Mouse (Mus musculus) midbrain, embryonic 16.5 days (tissue): ENCODE results near the gene Jade1. TPM values are rescaled to one million over a fixed set of nuclear protein-coding genes. Genes with fewer than 3 reads are reported as not detected.

Source experiments
- ATAC-seq: fragments of 200-750 bp; cut with Nextera tagmentation; 2 replicates; pipeline ENCODE4 v1.8.0; 2017; ENCODE audit warnings: moderate TSS enrichment
- H3K27ac ChIP-seq: fragments of 300-500 bp; sonication (generic); 2 replicates; pipeline ENCODE4 v1.5.1; 2014; ENCODE audit warnings: mild to moderate bottlenecking, low read length, mixed read lengths
- H3K27me3 ChIP-seq: fragments of 300-500 bp; sonication (generic); 2 replicates; pipeline ENCODE4 v1.6.1; 2014; ENCODE audit warnings: low read depth, low read length, mixed read lengths; ENCODE audit not compliant: control insufficient read depth, insufficient read depth
- H3K36me3 ChIP-seq: fragments of 300-500 bp; sonication (generic); 2 replicates; pipeline ENCODE4 v1.6.1; 2014; ENCODE audit warnings: mild to moderate bottlenecking, low read length, moderate library complexity, mixed read lengths; ENCODE audit not compliant: control insufficient read depth, insufficient read depth
- H3K4me1 ChIP-seq: fragments of 300-500 bp; sonication (generic); 2 replicates; pipeline ENCODE4 v1.6.1; 2014; ENCODE audit warnings: mild to moderate bottlenecking, low read length, mixed read lengths; ENCODE audit not compliant: control insufficient read depth, insufficient read depth
- H3K4me2 ChIP-seq: fragments of 300-500 bp; sonication (generic); 2 replicates; pipeline ENCODE4 v1.6.1; 2014; ENCODE audit warnings: mild to moderate bottlenecking, low read length, mixed read lengths
- H3K4me3 ChIP-seq: fragments of 300-500 bp; sonication (generic); 2 replicates; pipeline ENCODE4 v1.5.1; 2014; ENCODE audit warnings: low read depth, mild to moderate bottlenecking, low read length, moderate library complexity, mixed read lengths
- H3K9ac ChIP-seq: fragments of 300-500 bp; sonication (generic); 2 replicates; pipeline ENCODE4 v1.6.1; 2014; ENCODE audit warnings: low read depth, low read length, mixed read lengths
- H3K9me3 ChIP-seq: fragments of 300-500 bp; sonication (generic); replicated peaks from 2 replicates; pipeline ENCODE4 v1.6.1; 2014; ENCODE audit warnings: mild to moderate bottlenecking, low read length, mixed read lengths; ENCODE audit not compliant: control insufficient read depth, poor library complexity, severe bottlenecking
- WGBS: fragments of 180-500 bp; shearing (Covaris S2); extraction: QIAGEN DNeasy Blood & Tissue Kit; methylation state at CpG from one replicate; pipeline ENCODE4 v1.1.7; 2014; 5-methylcytosine and 5-hydroxymethylcytosine counted together
- polyA plus RNA-seq: library from polyadenylated mRNA; unstranded; fragments of >200 nt; fragmentation: Nextera tagmentation; extraction: Ambion mirVana; gene quantifications from 2 replicates; pipeline ENCODE4 v1.2.1, GENCODE M21; 2015

Jade1 gene
- polyA plus RNA-seq, 1 experiment from 2014 or later = 13.2 TPM

GRCm38 (mm10) chr3:41597036-41597435 is 41.5 kb downstream of the Jade1 start:
- ATAC-seq = no peak
- H3K27ac ChIP-seq = no peak overlapping the region
- H3K4me2 ChIP-seq = no peak overlapping the region
- peaks cover 28% of the 10 kb centered on the region for H3K36me3 ChIP-seq
- no peak overlapping the region for H3K9ac ChIP-seq
- H3K4me3 ChIP-seq = no peak overlapping the region
- H3K27me3 ChIP-seq = no peaks in the 10 kb centered on the region
- 0 out of 2 replicates have a peak, but pooled peaks cover 4% of the 10 kb centered on the region for H3K4me1 ChIP-seq
- H3K9me3 ChIP-seq = no peaks in the 10 kb centered on the region
- 95% methylated on average over 8 of the region's 8 CpGs for WGBS

DNA sequence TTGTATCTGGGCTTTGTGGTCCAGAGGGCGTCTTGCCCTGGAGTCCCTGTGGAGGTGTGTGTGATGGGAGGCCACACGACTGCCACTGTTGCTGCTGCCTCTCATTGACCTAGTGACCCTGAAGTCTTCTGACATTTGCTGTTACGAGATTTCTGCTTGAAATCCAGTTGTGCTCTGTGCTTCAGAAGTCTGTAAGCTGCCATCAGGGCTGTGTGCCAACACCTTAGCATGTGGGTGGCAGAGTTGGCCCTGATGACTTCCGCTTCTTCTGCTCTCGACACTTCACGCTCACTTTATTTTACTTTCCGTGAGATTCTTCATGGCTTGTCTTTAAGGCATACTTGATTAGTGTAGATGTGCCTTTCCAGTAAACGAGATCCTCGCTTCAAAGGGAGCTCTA is 42.9 kb downstream of the Jade1 start:
- peaks cover 28% of the 10 kb centered on the region for H3K36me3 ChIP-seq
- no peak overlapping the region for H3K4me3 ChIP-seq
- no peak overlapping the region for H3K27ac ChIP-seq
- no peak for ATAC-seq
- no peak overlapping the region for H3K4me2 ChIP-seq
- no peak overlapping the region for H3K9ac ChIP-seq
- peaks cover 9% of the 10 kb centered on the region for H3K4me1 ChIP-seq
- H3K9me3 ChIP-seq = no peaks in the 10 kb centered on the region
- H3K27me3 ChIP-seq = no peaks in the 10 kb centered on the region
- WGBS = 73% methylated on average over 9 of the region's 9 CpGs

DNA sequence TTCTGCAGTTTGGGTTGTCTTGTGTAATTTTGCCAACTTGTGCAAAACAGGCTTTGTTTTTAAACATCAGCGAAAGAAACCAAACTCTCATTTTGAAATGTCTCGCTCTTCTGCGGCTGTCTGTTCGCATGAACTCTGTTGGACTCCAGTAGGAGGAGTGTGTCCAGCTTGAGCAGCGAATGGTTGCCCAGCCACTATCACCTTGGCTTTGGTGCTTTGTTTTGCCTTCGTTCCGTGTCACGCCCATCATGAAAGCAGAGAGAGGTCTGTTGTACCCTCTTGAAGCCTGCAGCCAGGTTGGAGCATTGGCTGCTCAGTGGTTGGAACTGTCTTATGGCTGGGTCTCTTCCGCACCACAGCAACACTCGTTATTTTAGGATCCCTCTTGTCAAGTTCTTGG is 43.7 kb downstream of the Jade1 start:
- Histone ChIP-seq H3K27ac (no peak overlapping the region), H3K4me1 (peaks cover 16% of the 10 kb centered on the region), H3K27me3 (no peaks in the 10 kb centered on the region), H3K9ac (no peak overlapping the region), H3K4me3 (no peak overlapping the region), H3K36me3 (peaks cover 24% of the 10 kb centered on the region), H3K4me2 (no peak overlapping the region), H3K9me3 (no peaks in the 10 kb centered on the region)
- 88% methylated on average over 10 of the region's 10 CpGs for WGBS
- ATAC-seq = no peak

- WGBS = 76% methylated on average over 14 of the region's 14 CpGs
- Histone ChIP-seq H3K9me3 (no peaks in the 10 kb centered on the region), H3K4me1 (peaks cover 19% of the 10 kb centered on the region), H3K27me3 (no peaks in the 10 kb centered on the region), H3K27ac (no peak overlapping the region), H3K4me3 (no peak overlapping the region), H3K9ac (no peak overlapping the region), H3K4me2 (no peak overlapping the region), H3K36me3 (peaks cover 21% of the 10 kb centered on the region)
- ATAC-seq = peak; percentile 18; the same call in 1 of the 2 replicates
Measured at GRCm38 (mm10) chr3:41599806-41600589, 44.5 kb downstream of the Jade1 start.

- Histone ChIP-seq H3K4me3 (no peak overlapping the region), H3K4me1 (peaks cover 19% of the 10 kb centered on the region), H3K4me2 (no peak overlapping the region), H3K27me3 (no peaks in the 10 kb centered on the region), H3K9me3 (no peaks in the 10 kb centered on the region), H3K9ac (no peak overlapping the region), H3K36me3 (peaks cover 21% of the 10 kb centered on the region), H3K27ac (0 out of 2 replicates have a peak overlapping the region, but pooled peaks have one; percentile 6)
- 72% methylated on average over 9 of the region's 9 CpGs for WGBS
- no peak for ATAC-seq
Measured at GRCm38 (mm10) chr3:41601226-41602020, 45.9 kb downstream of the Jade1 start.

DNA sequence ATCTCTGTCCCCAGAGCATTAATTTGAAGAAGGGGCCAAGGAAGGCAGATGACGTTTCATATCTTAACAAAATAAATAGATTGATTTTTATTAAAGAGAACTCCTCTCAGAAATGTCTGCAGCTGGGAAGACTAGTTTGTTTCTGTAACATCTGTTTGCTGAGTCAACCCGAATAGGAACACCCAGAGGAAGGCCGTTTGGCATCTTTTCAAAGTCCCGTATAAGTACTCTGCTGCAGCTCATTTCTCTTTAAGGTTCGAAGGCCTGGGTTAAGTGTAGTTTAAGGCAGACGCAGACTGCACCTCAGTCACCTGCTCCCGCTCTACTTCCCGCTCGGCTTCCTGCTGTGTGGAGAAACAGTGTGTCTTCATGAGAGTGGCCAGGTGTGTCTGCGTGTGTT is 47.4 kb downstream of the Jade1 start:
- 42% methylated on average over 10 of the region's 10 CpGs for WGBS
- Histone ChIP-seq H3K36me3 (peaks cover 16% of the 10 kb centered on the region), H3K4me3 (no peak overlapping the region), H3K27me3 (no peaks in the 10 kb centered on the region), H3K27ac (no peak overlapping the region; the same call in 1 of the 2 replicates), H3K4me1 (peaks cover 19% of the 10 kb centered on the region), H3K4me2 (no peak overlapping the region), H3K9ac (no peak overlapping the region), H3K9me3 (no peaks in the 10 kb centered on the region)
- peak; percentile 2; the same call in 1 of the 2 replicates for ATAC-seq

GRCm38 (mm10) chr3:41603470-41604019 is 48.0 kb downstream of the Jade1 start:
- Histone ChIP-seq H3K4me1 (peaks cover 19% of the 10 kb centered on the region), H3K27me3 (no peaks in the 10 kb centered on the region), H3K9me3 (no peaks in the 10 kb centered on the region), H3K36me3 (peaks cover 16% of the 10 kb centered on the region), H3K4me2 (no peak overlapping the region), H3K27ac (no peak overlapping the region; the same call in 1 of the 2 replicates), H3K9ac (no peak overlapping the region), H3K4me3 (no peak overlapping the region)
- 11% methylated on average over 5 of the region's 5 CpGs for WGBS
- peak; percentile 75 for ATAC-seq

GRCm38 (mm10) chr3:41604629-41605321 is 49.2 kb downstream of the Jade1 start:
- 94% methylated on average over 12 of the region's 12 CpGs for WGBS
- no peak for ATAC-seq
- H3K4me3 ChIP-seq = no peak overlapping the region

More at GRCm38 (mm10) chr3:41604629-41605321, 49.2 kb downstream of the Jade1 start:
- H3K9me3 ChIP-seq = no peaks in the 10 kb centered on the region
- peaks cover 9% of the 10 kb centered on the region for H3K36me3 ChIP-seq
- H3K4me2 ChIP-seq = no peak overlapping the region
- H3K27ac ChIP-seq = no peak overlapping the region
- H3K27me3 ChIP-seq = no peaks in the 10 kb centered on the region
- H3K4me1 ChIP-seq = peaks cover 19% of the 10 kb centered on the region
- no peak overlapping the region for H3K9ac ChIP-seq
